Mouse (Mus musculus): ENCODE measurements around the gene Kif13a. TPM values are rescaled to one million over a fixed set of nuclear protein-coding genes. Genes with fewer than 3 reads are reported as not detected.

Kif13a gene
- total and polyA plus RNA-seq, 2 experiments from 2014 or later: 13.3 to 21.6 TPM

- H3K4me3 ChIP-seq (ENCODE audit: low read length): no peak overlapping the region
- no peak overlapping the region for H3K9ac ChIP-seq (replicated peaks; ENCODE audit: low read length)
- H3K36me3 ChIP-seq (ENCODE audit: insufficient read depth, low read length): no peaks in the 10 kb centered on the region
- no peak for TF ChIP-seq CTCF (IDR thresholded peaks at IDR 0.05; ENCODE audit: low read depth)
- DNase-seq (ENCODE audit: low spot score) (no peak), ATAC-seq (no peak)
- WGBS: 86% methylated on average over 10 of the region's 10 CpGs
- peaks cover 10% of the 10 kb centered on the region; the same call in 1 of the 2 replicates for H3K4me1 ChIP-seq (ENCODE audit: insufficient read depth, low read length)
- no peak overlapping the region for H3K4me2 ChIP-seq (ENCODE audit: low read depth, low read length)
- H3K27me3 ChIP-seq (ENCODE audit: insufficient read depth, low read length): no peaks in the 10 kb centered on the region
- H3K9me3 ChIP-seq (ENCODE audit: low read length): no peaks in the 10 kb centered on the region
- H3K27ac ChIP-seq: no peak overlapping the region
Measured at GRCm38 (mm10) chr13:46886497-46887261, 43.0 kb downstream of the Kif13a start.

- H3K36me3 ChIP-seq (ENCODE audit: insufficient read depth, low read length): no peaks in the 10 kb centered on the region
- H3K27me3 ChIP-seq (ENCODE audit: insufficient read depth, low read length): no peaks in the 10 kb centered on the region
- H3K4me1 ChIP-seq (ENCODE audit: insufficient read depth, low read length): peaks cover 10% of the 10 kb centered on the region; the same call in 1 of the 2 replicates
- H3K9me3 ChIP-seq (ENCODE audit: low read length): no peaks in the 10 kb centered on the region
- no peak overlapping the region for H3K27ac ChIP-seq
- ATAC-seq: no peak
- no peak for TF ChIP-seq CTCF (IDR thresholded peaks at IDR 0.05; ENCODE audit: low read depth)
- WGBS: 61% methylated on average over 5 of the region's 5 CpGs
- no peak overlapping the region for H3K4me3 ChIP-seq (ENCODE audit: low read length)
- no peak overlapping the region for H3K9ac ChIP-seq (replicated peaks; ENCODE audit: low read length)
- H3K4me2 ChIP-seq (ENCODE audit: low read depth, low read length): no peak overlapping the region
- DNase-seq (ENCODE audit: low spot score): no peak
Measured at GRCm38 (mm10) chr13:46885759-46886060, 44.0 kb downstream of the Kif13a start.

- Histone ChIP-seq H3K4me3 (ENCODE audit: low read length) (no peak overlapping the region), H3K4me1 (ENCODE audit: insufficient read depth, low read length) (peaks cover 10% of the 10 kb centered on the region; the same call in 1 of the 2 replicates), H3K9me3 (ENCODE audit: low read length) (no peaks in the 10 kb centered on the region), H3K36me3 (ENCODE audit: insufficient read depth, low read length) (no peaks in the 10 kb centered on the region), H3K9ac (replicated peaks; ENCODE audit: low read length) (no peak overlapping the region), H3K4me2 (ENCODE audit: low read depth, low read length) (no peak overlapping the region), H3K27me3 (ENCODE audit: insufficient read depth, low read length) (no peaks in the 10 kb centered on the region), H3K27ac (no peak overlapping the region)
- TF ChIP-seq CTCF (IDR thresholded peaks at IDR 0.05; ENCODE audit: low read depth): no peak
- 68% methylated on average over 26 of the region's 26 CpGs for WGBS
- ATAC-seq: no peak
- no peak for DNase-seq (ENCODE audit: low spot score)
Measured at GRCm38 (mm10) chr13:46884898-46885758, 44.5 kb downstream of the Kif13a start.

GRCm38 (mm10) chr13:46883976-46884375 lies 45.7 kb downstream of the Kif13a start:
- H3K9me3 ChIP-seq (ENCODE audit: low read length): no peaks in the 10 kb centered on the region
- H3K9ac ChIP-seq (replicated peaks; ENCODE audit: low read length): no peak overlapping the region
- H3K4me2 ChIP-seq (ENCODE audit: low read depth, low read length): no peak overlapping the region
- DNase-seq (ENCODE audit: low spot score): no peak
- no peaks in the 10 kb centered on the region for H3K36me3 ChIP-seq (ENCODE audit: insufficient read depth, low read length)
- peaks cover 10% of the 10 kb centered on the region; the same call in 1 of the 2 replicates for H3K4me1 ChIP-seq (ENCODE audit: insufficient read depth, low read length)
- TF ChIP-seq CTCF (IDR thresholded peaks at IDR 0.05; ENCODE audit: low read depth): no peak
- WGBS: 86% methylated on average over 3 of the region's 3 CpGs
- no peak overlapping the region for H3K4me3 ChIP-seq (ENCODE audit: low read length)
- no peak overlapping the region for H3K27ac ChIP-seq
- no peaks in the 10 kb centered on the region for H3K27me3 ChIP-seq (ENCODE audit: insufficient read depth, low read length)
- ATAC-seq: no peak

GRCm38 (mm10) chr13:46883381-46883780 lies 46.3 kb downstream of the Kif13a start:
- H3K27ac ChIP-seq: no peak overlapping the region
- H3K4me2 ChIP-seq (ENCODE audit: low read depth, low read length): no peak overlapping the region
- H3K4me3 ChIP-seq (ENCODE audit: low read length): no peak overlapping the region
- 71% methylated on average over 10 of the region's 10 CpGs for WGBS
- H3K9ac ChIP-seq (replicated peaks; ENCODE audit: low read length): no peak overlapping the region
- no peak for TF ChIP-seq CTCF (IDR thresholded peaks at IDR 0.05; ENCODE audit: low read depth)
- H3K36me3 ChIP-seq (ENCODE audit: insufficient read depth, low read length): no peaks in the 10 kb centered on the region
- H3K4me1 ChIP-seq (ENCODE audit: insufficient read depth, low read length): peaks cover 10% of the 10 kb centered on the region; the same call in 1 of the 2 replicates
- no peaks in the 10 kb centered on the region for H3K9me3 ChIP-seq (ENCODE audit: low read length)
- no peak for DNase-seq (ENCODE audit: low spot score)
- no peak for ATAC-seq
- no peaks in the 10 kb centered on the region for H3K27me3 ChIP-seq (ENCODE audit: insufficient read depth, low read length)

- Histone ChIP-seq H3K4me2 (ENCODE audit: low read depth, low read length) (no peak overlapping the region), H3K36me3 (ENCODE audit: insufficient read depth, low read length) (no peaks in the 10 kb centered on the region), H3K4me1 (ENCODE audit: insufficient read depth, low read length) (no peaks in the 10 kb centered on the region), H3K27ac (no peak overlapping the region), H3K4me3 (ENCODE audit: low read length) (no peak overlapping the region), H3K27me3 (ENCODE audit: insufficient read depth, low read length) (no peaks in the 10 kb centered on the region), H3K9me3 (ENCODE audit: low read length) (no peaks in the 10 kb centered on the region), H3K9ac (replicated peaks; ENCODE audit: low read length) (no peak overlapping the region)
- DNase-seq (ENCODE audit: low spot score) (no peak), ATAC-seq (no peak)
- WGBS: 57% methylated on average over 14 of the region's 14 CpGs
- no peak for TF ChIP-seq CTCF (IDR thresholded peaks at IDR 0.05; ENCODE audit: low read depth)
Measured at GRCm38 (mm10) chr13:46880736-46881135, 48.9 kb downstream of the Kif13a start.

Measured in hindbrain, postnatal 0 days (tissue).